Mouse (Mus musculus) olfactory bulb, adult 2 months (tissue): ENCODE data around the gene Ctu2. TPM values are rescaled to one million over a fixed set of nuclear protein-coding genes. Genes with fewer than 3 reads are reported as not detected.

Source experiments
- H3K27ac ChIP-seq: fragments of 200-500 bp; 2 replicates; pipeline ENCODE4 v1.5.1; 2012; ENCODE audit warnings: low read depth, low read length; ENCODE audit not compliant: insufficient read depth
- H3K4me1 ChIP-seq: fragments of 200-500 bp; 2 replicates; pipeline ENCODE4 v1.6.1; 2012; ENCODE audit warnings: low read length; ENCODE audit not compliant: control insufficient read depth, insufficient read depth
- H3K4me3 ChIP-seq: fragments of 200-500 bp; 2 replicates; pipeline ENCODE4 v1.5.1; 2012; ENCODE audit warnings: mild to moderate bottlenecking, low read depth, low read length, moderate library complexity; ENCODE audit not compliant: insufficient read depth
- CTCF ChIP-seq: fragments of 200-500 bp; IDR thresholded peaks from 2 replicates; pipeline ENCODE4 v1.5.1; 2012; ENCODE audit warnings: low read depth, mild to moderate bottlenecking, low read length, moderate library complexity; ENCODE audit not compliant: insufficient read depth
- POLR2A ChIP-seq: fragments of 200-500 bp; IDR thresholded peaks from 2 replicates; pipeline ENCODE4 v1.6.1; 2012; ENCODE audit warnings: mild to moderate bottlenecking, low read depth, low read length, moderate library complexity; ENCODE audit not compliant: insufficient read depth
- WGBS: fragments of 180-500 bp; shearing (Covaris S2); methylation state at CpG from one replicate; pipeline ENCODE4 v1.1.7; 2018; 5-methylcytosine and 5-hydroxymethylcytosine counted together
- polyA plus RNA-seq: library from polyadenylated mRNA; stranded (reverse); fragments of >200 nt; gene quantifications from 2 replicates; pipeline ENCODE4 v1.2.4, GENCODE M21; 2012; ENCODE audit warnings: low replicate concordance; ENCODE audit not compliant: missing spikeins, insufficient read depth, insufficient read length

Gene Ctu2
- polyA plus RNA-seq, 1 experiment = not detected

DNA sequence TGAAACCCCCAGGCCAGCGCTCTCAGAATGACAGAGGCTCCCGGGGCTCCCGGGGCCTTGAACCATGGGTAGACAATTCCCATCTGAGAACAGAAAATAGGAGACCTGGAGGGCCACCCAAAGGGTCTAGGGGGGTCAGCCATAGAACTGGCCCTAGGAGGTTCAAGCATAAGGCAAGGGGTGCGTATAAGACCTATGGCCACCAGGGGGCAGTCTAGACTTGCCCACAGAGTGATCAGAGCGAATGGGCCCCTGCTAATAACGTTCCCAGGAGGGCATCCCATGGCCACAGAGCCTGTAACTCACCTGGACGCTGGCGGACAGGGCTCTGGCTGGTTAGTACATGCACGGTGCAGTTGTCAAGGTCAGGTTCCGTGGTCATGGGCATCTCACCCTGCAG is 24.9 kb downstream of the Ctu2 start:
- WGBS = 29% methylated on average over 10 of the region's 10 CpGs
- TF ChIP-seq CTCF = peak; percentile 47; the same call in 1 of the 2 replicates
- no peak for TF ChIP-seq POLR2A

DNA sequence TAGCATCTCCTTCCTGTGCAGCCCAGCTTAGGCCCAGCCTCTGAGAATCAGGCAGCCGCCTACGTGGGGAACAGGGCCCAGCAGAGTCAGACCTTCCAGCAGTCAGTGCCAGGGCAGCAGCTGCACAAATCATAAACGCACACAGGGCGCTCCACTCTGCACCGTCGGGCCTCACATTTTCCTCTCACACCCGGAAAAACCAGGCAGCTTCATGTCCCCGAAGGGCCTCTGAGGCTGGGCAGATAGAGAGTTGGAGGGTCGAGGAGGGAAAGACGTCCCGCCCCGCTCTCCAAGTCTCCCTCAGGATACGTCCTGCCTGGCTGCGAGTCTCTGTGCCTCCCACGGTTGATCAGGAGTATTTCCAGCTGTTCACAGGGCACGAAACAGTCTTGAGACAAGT is 35.6 kb downstream of the Ctu2 start:
- no peak for TF ChIP-seq CTCF
- TF ChIP-seq POLR2A = no peak
- no peak overlapping the region for H3K4me3 ChIP-seq
- no peak overlapping the region for H3K27ac ChIP-seq
- 77% methylated on average over 16 of the region's 16 CpGs for WGBS
- no peaks in the 10 kb centered on the region for H3K4me1 ChIP-seq

More for the DNA sequence above, 24.9 kb downstream of the Ctu2 start:
- Histone ChIP-seq H3K27ac (no peak overlapping the region), H3K4me1 (no peaks in the 10 kb centered on the region), H3K4me3 (no peak overlapping the region)

DNA sequence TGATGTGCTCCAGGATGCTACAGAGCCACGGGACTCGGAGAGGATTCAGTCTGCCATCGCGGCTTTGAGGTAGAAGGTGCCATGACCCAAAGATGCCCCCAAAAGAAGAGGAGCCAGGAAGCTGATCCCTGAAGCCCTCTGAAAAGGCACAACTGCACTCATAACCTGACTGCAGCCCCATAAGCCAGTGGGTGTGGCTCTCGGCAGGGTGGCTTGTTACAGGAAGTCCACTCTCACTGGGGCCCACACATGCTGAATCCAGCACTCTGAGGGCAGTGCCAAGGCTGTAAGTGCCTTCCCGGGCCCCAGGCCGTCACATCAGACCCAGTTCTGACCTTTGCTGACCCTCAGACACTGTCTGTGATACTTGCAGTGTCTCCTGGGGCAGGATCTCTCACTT is 36.4 kb downstream of the Ctu2 start:
- H3K4me1 ChIP-seq = no peaks in the 10 kb centered on the region
- 80% methylated on average over 7 of the region's 7 CpGs for WGBS
- H3K4me3 ChIP-seq = no peak overlapping the region
- no peak overlapping the region for H3K27ac ChIP-seq
- TF ChIP-seq CTCF (no peak), POLR2A (no peak)

GRCm38 (mm10) chr8:122515699-122516098 is 39.8 kb downstream of the Ctu2 start:
- 88% methylated on average over 14 of the region's 14 CpGs for WGBS
- TF ChIP-seq CTCF (no peak), POLR2A (no peak)
- H3K4me3 ChIP-seq = no peak overlapping the region

DNA sequence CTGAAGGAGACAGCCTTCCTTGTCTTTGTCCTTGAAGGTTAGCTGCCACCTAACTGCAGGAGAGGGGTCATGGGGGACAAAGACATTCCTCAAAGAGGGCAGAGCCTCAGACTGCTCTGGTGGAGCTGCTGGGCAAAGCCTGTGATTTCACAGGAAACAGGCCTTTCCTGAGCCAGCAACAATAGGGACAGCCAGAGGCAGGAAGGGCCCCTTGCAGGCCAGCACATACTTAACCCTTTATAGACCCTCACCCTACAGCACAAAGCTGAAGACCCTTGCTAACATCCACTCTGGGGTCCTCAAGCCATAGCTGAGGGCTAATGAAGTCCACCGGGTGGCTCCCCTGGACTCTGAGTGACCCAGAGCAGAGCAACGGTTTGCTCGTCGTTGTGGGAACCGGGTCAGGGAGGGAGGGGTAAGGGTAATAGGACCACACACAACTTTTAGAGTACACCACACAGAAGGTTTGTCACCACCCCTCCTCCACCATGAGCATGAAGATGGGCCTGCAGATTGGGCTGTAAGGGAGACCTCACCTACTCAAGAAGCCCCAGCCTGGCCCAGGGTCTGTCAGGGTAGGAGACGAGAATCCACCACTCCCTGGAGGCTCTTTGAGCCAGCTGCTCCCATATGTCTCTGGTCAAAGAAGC is 41.7 kb downstream of the Ctu2 start:
- Histone ChIP-seq H3K27ac (no peak overlapping the region), H3K4me3 (no peak overlapping the region), H3K4me1 (no peaks in the 10 kb centered on the region)
- 48% methylated on average over 6 of the region's 6 CpGs for WGBS
- no peak for TF ChIP-seq POLR2A
- TF ChIP-seq CTCF = no peak

More at GRCm38 (mm10) chr8:122515699-122516098, 39.8 kb downstream of the Ctu2 start:
- H3K27ac ChIP-seq = no peak overlapping the region
- no peaks in the 10 kb centered on the region for H3K4me1 ChIP-seq

GRCm38 (mm10) chr8:122520611-122521010 is 44.7 kb downstream of the Ctu2 start:
- Histone ChIP-seq H3K4me1 (peaks cover 18% of the 10 kb centered on the region), H3K4me3 (no peak overlapping the region), H3K27ac (no peak overlapping the region)
- TF ChIP-seq POLR2A (no peak), CTCF (no peak)
- 81% methylated on average over 11 of the region's 11 CpGs for WGBS

DNA sequence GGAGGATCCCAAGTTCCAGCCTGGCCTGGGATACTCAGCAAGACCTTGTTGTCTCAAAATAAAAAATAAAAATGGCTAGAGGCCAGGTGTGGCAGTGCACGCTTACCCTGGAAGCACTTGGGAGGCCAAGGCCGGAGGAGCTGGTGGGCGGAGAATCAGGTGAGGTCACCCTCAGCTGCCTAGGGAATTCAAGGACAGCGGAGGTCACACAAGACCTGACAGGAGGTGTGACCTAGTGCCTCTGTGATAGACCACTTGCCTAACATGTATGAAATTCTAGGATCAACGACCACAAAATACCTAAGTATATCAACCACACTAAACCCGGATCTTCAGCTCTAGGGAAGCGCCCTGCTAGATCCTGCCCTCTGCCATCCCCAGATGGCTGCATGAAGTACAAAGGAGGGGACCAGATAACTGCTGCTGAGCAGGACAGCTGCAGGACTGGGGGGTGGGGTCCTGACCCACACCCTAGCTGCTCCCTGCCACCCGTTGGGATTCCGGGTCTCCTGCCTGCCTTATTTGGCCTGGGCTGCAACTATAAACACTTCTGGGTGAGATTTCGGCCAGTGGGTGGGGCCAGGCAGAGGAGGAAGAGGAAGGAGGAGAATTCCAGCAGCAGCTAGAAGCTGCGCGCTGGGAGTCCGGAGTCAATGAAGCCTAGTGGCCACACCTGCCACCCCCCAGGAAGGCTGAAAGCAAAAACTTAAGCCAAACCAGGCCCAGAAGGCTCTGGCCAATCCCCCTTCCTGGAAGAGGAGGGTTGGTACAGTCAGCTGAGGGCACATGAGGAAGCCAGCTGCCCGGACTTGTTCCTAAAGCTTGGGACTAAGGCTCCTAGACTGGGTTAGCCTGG is 47.1 kb downstream of the Ctu2 start:
- 80% methylated on average over 14 of the region's 14 CpGs for WGBS
- no peak overlapping the region for H3K27ac ChIP-seq
- H3K4me1 ChIP-seq = peaks cover 18% of the 10 kb centered on the region
- TF ChIP-seq POLR2A = no peak
- TF ChIP-seq CTCF = no peak
- H3K4me3 ChIP-seq = no peak overlapping the region

GRCm38 (mm10) chr8:122523652-122524360 is 47.9 kb downstream of the Ctu2 start:
- Histone ChIP-seq H3K4me3 (no peak overlapping the region), H3K27ac (no peak overlapping the region), H3K4me1 (peaks cover 18% of the 10 kb centered on the region)
- TF ChIP-seq POLR2A = no peak
- TF ChIP-seq CTCF = no peak
- WGBS = 8% methylated on average over 23 of the region's 23 CpGs

DNA sequence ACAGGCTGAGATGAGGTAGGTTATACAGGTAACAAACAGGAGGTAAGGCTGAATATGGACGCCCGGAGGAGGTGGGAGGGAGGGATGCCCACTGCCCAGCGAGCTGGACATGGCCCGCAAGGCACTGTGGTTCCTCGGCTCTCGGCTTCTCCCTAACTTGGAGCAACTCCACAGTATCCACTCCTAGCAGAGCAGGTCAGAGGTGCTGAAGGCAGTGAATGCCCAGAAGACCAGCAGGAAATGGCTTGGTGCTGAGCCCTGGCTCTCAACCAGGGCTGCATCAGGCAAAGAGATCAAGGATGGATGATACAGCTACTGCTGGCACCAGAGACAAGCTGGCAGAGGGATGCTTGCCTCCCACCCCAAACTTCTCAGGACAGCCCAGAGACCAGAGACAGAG is 48.6 kb downstream of the Ctu2 start:
- Histone ChIP-seq H3K4me1 (peaks cover 18% of the 10 kb centered on the region), H3K27ac (no peak overlapping the region), H3K4me3 (no peak overlapping the region)
- 53% methylated on average over 6 of the region's 6 CpGs for WGBS
- TF ChIP-seq POLR2A (no peak), CTCF (no peak)
